Mouse (Mus musculus): ENCODE measurements around the gene Vmn2r24. TPM values are rescaled to one million over a fixed set of nuclear protein-coding genes. Genes with fewer than 3 reads are reported as not detected.
A peak's percentile ranks its signal among the peaks of the same experiment; 100 is the strongest.
"Not testable (repeated sequence)": the region's sequence is repeated elsewhere in the genome, so short reads cannot be mapped to it uniquely, and the experiment has no call there.

Vmn2r24 gene
- 0.06 TPM in 2 replicates for polyA plus RNA-seq (2011; ENCODE audit: insufficient read depth, insufficient read length, low read depth, missing spikeins)

GRCm38 (mm10) chr6:123778579-123778978 lies at the start of gene Vmn2r24:
TSS of gene Vmn2r24 (plus strand) at chr6:123778879.
- Histone ChIP-seq H3K36me3 (ENCODE audit: control insufficient read depth, insufficient read depth, low read length, poor library complexity, severe bottlenecking) (no peaks in the 10 kb centered on the region), H3K9me3 (replicated peaks; ENCODE audit: control insufficient read depth, insufficient read depth, low read length, poor library complexity, severe bottlenecking) (no peaks in the 10 kb centered on the region), H3K4me3 (ENCODE audit: low read depth, low read length) (no peak within 1 kb of the TSS), H3K27ac (ENCODE audit: insufficient read depth, low read length) (no peak within 1 kb of the TSS), H3K9ac (ENCODE audit: low read depth, poor library complexity, severe bottlenecking) (no peak within 1 kb of the TSS), H3K4me1 (ENCODE audit: control insufficient read depth, insufficient read depth, low read length) (no peaks in the 10 kb centered on the region), H3K27me3 (ENCODE audit: control insufficient read depth, insufficient read depth, low read length, poor library complexity, severe bottlenecking) (no peaks in the 10 kb centered on the region)
- TF ChIP-seq EP300 (IDR thresholded peaks at IDR 0.05; ENCODE audit: insufficient read depth, low read depth, low read length) (no peak), CTCF (IDR thresholded peaks at IDR 0.05; ENCODE audit: low read depth, low read length) (no peak), POLR2A (IDR thresholded peaks at IDR 0.05; ENCODE audit: insufficient read depth, low read length) (no peak)

GRCm38 (mm10) chr6:123770031-123770430 lies 8.6 kb upstream of the Vmn2r24 start:
- no peaks in the 10 kb centered on the region for H3K36me3 ChIP-seq (ENCODE audit: control insufficient read depth, insufficient read depth, low read length, poor library complexity, severe bottlenecking)
- H3K9ac ChIP-seq (ENCODE audit: low read depth, poor library complexity, severe bottlenecking) = no peak overlapping the region
- H3K27me3 ChIP-seq (ENCODE audit: control insufficient read depth, insufficient read depth, low read length, poor library complexity, severe bottlenecking) = no peaks in the 10 kb centered on the region
- no peaks in the 10 kb centered on the region for H3K9me3 ChIP-seq (replicated peaks; ENCODE audit: control insufficient read depth, insufficient read depth, low read length, poor library complexity, severe bottlenecking)
- H3K27ac ChIP-seq (ENCODE audit: insufficient read depth, low read length) = no peak overlapping the region
- no peaks in the 10 kb centered on the region for H3K4me1 ChIP-seq (ENCODE audit: control insufficient read depth, insufficient read depth, low read length)
- H3K4me3 ChIP-seq (ENCODE audit: low read depth, low read length) = no peak overlapping the region
- TF ChIP-seq EP300 (IDR thresholded peaks at IDR 0.05; ENCODE audit: insufficient read depth, low read depth, low read length) (no peak), CTCF (IDR thresholded peaks at IDR 0.05; ENCODE audit: low read depth, low read length) (no peak), POLR2A (IDR thresholded peaks at IDR 0.05; ENCODE audit: insufficient read depth, low read length) (no peak)

- Histone ChIP-seq H3K36me3 (ENCODE audit: control insufficient read depth, insufficient read depth, low read length, poor library complexity, severe bottlenecking) (no peaks in the 10 kb centered on the region), H3K27me3 (ENCODE audit: control insufficient read depth, insufficient read depth, low read length, poor library complexity, severe bottlenecking) (no peaks in the 10 kb centered on the region), H3K4me3 (ENCODE audit: low read depth, low read length) (no peak overlapping the region), H3K4me1 (ENCODE audit: control insufficient read depth, insufficient read depth, low read length) (no peaks in the 10 kb centered on the region), H3K27ac (ENCODE audit: insufficient read depth, low read length) (no peak overlapping the region), H3K9ac (ENCODE audit: low read depth, poor library complexity, severe bottlenecking) (no peak overlapping the region), H3K9me3 (replicated peaks; ENCODE audit: control insufficient read depth, insufficient read depth, low read length, poor library complexity, severe bottlenecking) (no peaks in the 10 kb centered on the region)
- TF ChIP-seq CTCF (IDR thresholded peaks at IDR 0.05; ENCODE audit: low read depth, low read length) = no peak
- TF ChIP-seq POLR2A (IDR thresholded peaks at IDR 0.05; ENCODE audit: insufficient read depth, low read length) = no peak
- no peak for TF ChIP-seq EP300 (IDR thresholded peaks at IDR 0.05; ENCODE audit: insufficient read depth, low read depth, low read length)
Observed at GRCm38 (mm10) chr6:123784857-123785256, 6.2 kb downstream of the Vmn2r24 start.

- TF ChIP-seq CTCF (IDR thresholded peaks at IDR 0.05; ENCODE audit: low read depth, low read length) (peak; percentile 61), EP300 (IDR thresholded peaks at IDR 0.05; ENCODE audit: insufficient read depth, low read depth, low read length) (no peak)
- Histone ChIP-seq H3K9ac (ENCODE audit: low read depth, poor library complexity, severe bottlenecking) (no peak overlapping the region), H3K36me3 (ENCODE audit: control insufficient read depth, insufficient read depth, low read length, poor library complexity, severe bottlenecking) (no peaks in the 10 kb centered on the region), H3K27ac (ENCODE audit: insufficient read depth, low read length) (no peak overlapping the region), H3K27me3 (ENCODE audit: control insufficient read depth, insufficient read depth, low read length, poor library complexity, severe bottlenecking) (no peaks in the 10 kb centered on the region), H3K9me3 (replicated peaks; ENCODE audit: control insufficient read depth, insufficient read depth, low read length, poor library complexity, severe bottlenecking) (no peaks in the 10 kb centered on the region), H3K4me1 (ENCODE audit: control insufficient read depth, insufficient read depth, low read length) (no peaks in the 10 kb centered on the region), H3K4me3 (ENCODE audit: low read depth, low read length) (peak overlapping the region; percentile 20)
Observed at GRCm38 (mm10) chr6:123793746-123794145, 15.1 kb downstream of the Vmn2r24 start.

GRCm38 (mm10) chr6:123810291-123810690 lies 31.6 kb downstream of the Vmn2r24 start:
- H3K9me3 ChIP-seq (replicated peaks; ENCODE audit: control insufficient read depth, insufficient read depth, low read length, poor library complexity, severe bottlenecking); H3K4me1 ChIP-seq (ENCODE audit: control insufficient read depth, insufficient read depth, low read length); H3K27me3 ChIP-seq (ENCODE audit: control insufficient read depth, insufficient read depth, low read length, poor library complexity, severe bottlenecking); H3K9ac ChIP-seq (ENCODE audit: low read depth, poor library complexity, severe bottlenecking); H3K27ac ChIP-seq (ENCODE audit: insufficient read depth, low read length); H3K4me3 ChIP-seq (ENCODE audit: low read depth, low read length); H3K36me3 ChIP-seq (ENCODE audit: control insufficient read depth, insufficient read depth, low read length, poor library complexity, severe bottlenecking): not testable (repeated sequence)

GRCm38 (mm10) chr6:123819951-123820350 lies 41.3 kb downstream of the Vmn2r24 start:
- H3K4me3 ChIP-seq (ENCODE audit: low read depth, low read length) = no peak overlapping the region
- no peaks in the 10 kb centered on the region for H3K4me1 ChIP-seq (ENCODE audit: control insufficient read depth, insufficient read depth, low read length)
- no peak for TF ChIP-seq EP300 (IDR thresholded peaks at IDR 0.05; ENCODE audit: insufficient read depth, low read depth, low read length)
- TF ChIP-seq CTCF (IDR thresholded peaks at IDR 0.05; ENCODE audit: low read depth, low read length) = no peak
- no peaks in the 10 kb centered on the region for H3K27me3 ChIP-seq (ENCODE audit: control insufficient read depth, insufficient read depth, low read length, poor library complexity, severe bottlenecking)
- no peaks in the 10 kb centered on the region for H3K9me3 ChIP-seq (replicated peaks; ENCODE audit: control insufficient read depth, insufficient read depth, low read length, poor library complexity, severe bottlenecking)
- H3K36me3 ChIP-seq (ENCODE audit: control insufficient read depth, insufficient read depth, low read length, poor library complexity, severe bottlenecking) = no peaks in the 10 kb centered on the region
- H3K9ac ChIP-seq (ENCODE audit: low read depth, poor library complexity, severe bottlenecking) = no peak overlapping the region
- no peak overlapping the region for H3K27ac ChIP-seq (ENCODE audit: insufficient read depth, low read length)

GRCm38 (mm10) chr6:123853363-123853762 lies 74.7 kb downstream of the Vmn2r24 start, which contains the start of gene Vmn2r25:
TSS of gene Vmn2r25 (minus strand) at chr6:123853463.
- H3K4me1 ChIP-seq (ENCODE audit: control insufficient read depth, insufficient read depth, low read length); H3K36me3 ChIP-seq (ENCODE audit: control insufficient read depth, insufficient read depth, low read length, poor library complexity, severe bottlenecking); H3K27ac ChIP-seq (ENCODE audit: insufficient read depth, low read length); H3K4me3 ChIP-seq (ENCODE audit: low read depth, low read length); H3K9me3 ChIP-seq (replicated peaks; ENCODE audit: control insufficient read depth, insufficient read depth, low read length, poor library complexity, severe bottlenecking); H3K27me3 ChIP-seq (ENCODE audit: control insufficient read depth, insufficient read depth, low read length, poor library complexity, severe bottlenecking); H3K9ac ChIP-seq (ENCODE audit: low read depth, poor library complexity, severe bottlenecking): not testable (repeated sequence)

Other genes with a start within 250 kb of the Vmn2r24 start
- not detected in 2 replicates for gene Vmn2r21, start 245.5 kb upstream of the Vmn2r24 start, polyA plus RNA-seq (2011; ENCODE audit: insufficient read depth, insufficient read length, low read depth, missing spikeins)
- not detected in 2 replicates for gene Vmn2r22, start 128.2 kb upstream of the Vmn2r24 start, polyA plus RNA-seq (2011; ENCODE audit: insufficient read depth, insufficient read length, low read depth, missing spikeins)
- gene Vmn2r23, start 76.2 kb upstream of the Vmn2r24 start, polyA plus RNA-seq (2011; ENCODE audit: insufficient read depth, insufficient read length, low read depth, missing spikeins) = not detected in 2 replicates
- 0.09 TPM in 2 replicates for gene Vmn2r25, start 74.6 kb downstream of the Vmn2r24 start, polyA plus RNA-seq (2011; ENCODE audit: insufficient read depth, insufficient read length, low read depth, missing spikeins)
- not detected in 2 replicates for gene Vmn2r26, start 245.7 kb downstream of the Vmn2r24 start, polyA plus RNA-seq (2011; ENCODE audit: insufficient read depth, insufficient read length, low read depth, missing spikeins)

Data from ES-Bruce4 (cell line).